Mouse (Mus musculus): ENCODE results near the gene Gpr107. TPM values are rescaled to one million over a fixed set of nuclear protein-coding genes. Genes with fewer than 3 reads are reported as not detected.
"Not testable (repeated sequence)": the region's sequence is repeated elsewhere in the genome, so short reads cannot be mapped to it uniquely, and the experiment has no call there.

Gpr107 gene
- polyA plus RNA-seq, 1 experiment from 2014 or later: 26.2 TPM

DNA sequence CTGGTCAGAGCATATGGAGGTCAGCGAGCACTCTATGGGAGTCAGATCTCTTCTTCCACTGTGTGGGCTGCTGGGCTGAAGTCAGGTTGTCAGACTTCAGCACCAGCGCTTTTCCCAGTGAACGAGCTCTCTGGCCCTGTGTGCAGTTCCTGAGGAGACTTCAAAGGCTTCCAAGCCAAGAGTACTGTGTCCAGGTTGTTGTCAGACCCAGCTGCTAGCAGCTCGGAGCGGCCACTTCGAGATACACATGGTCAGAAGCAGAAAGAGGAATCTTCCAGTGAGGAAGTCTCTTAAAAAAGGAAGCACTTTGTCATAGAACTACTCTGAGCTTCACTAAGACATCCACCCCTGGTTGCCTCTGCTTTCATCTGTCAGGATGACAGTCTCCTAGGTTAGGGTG lies 18.0 kb downstream of the Gpr107 start:
- no peak for DNase-seq (ENCODE audit: low spot score)
- H3K36me3 ChIP-seq (ENCODE audit: insufficient read depth, low read length): peaks cover 24% of the 10 kb centered on the region

DNA sequence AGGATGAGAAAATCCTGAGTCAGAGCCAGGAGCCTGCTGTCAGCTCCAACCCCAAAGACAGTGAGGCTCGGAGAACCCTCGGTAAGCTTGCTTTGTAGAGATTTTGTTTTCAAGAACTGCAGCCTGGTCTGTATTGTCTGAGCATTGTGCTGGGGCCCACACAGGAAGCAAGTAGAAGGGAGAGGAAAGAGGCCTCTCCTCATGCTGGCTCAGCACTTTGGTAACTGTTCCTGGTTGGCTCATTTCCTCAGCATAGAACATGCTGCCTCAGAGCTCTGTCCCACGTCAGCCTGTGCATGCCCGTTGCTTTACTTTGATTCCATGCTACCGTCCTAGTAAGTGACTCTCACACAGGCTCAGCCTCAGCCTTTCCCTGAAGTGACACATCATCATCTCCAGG lies 19.9 kb downstream of the Gpr107 start:
- TF ChIP-seq CTCF (IDR thresholded peaks at IDR 0.05) (no peak), EP300 (IDR thresholded peaks at IDR 0.05) (no peak)
- no peaks in the 10 kb centered on the region for H3K9me3 ChIP-seq (ENCODE audit: low read length)
- H3K4me2 ChIP-seq (replicated peaks; ENCODE audit: low read depth, low read length): no peak overlapping the region
- 55% methylated on average over 5 of the region's 5 CpGs for WGBS
- no peaks in the 10 kb centered on the region for H3K27me3 ChIP-seq (replicated peaks; ENCODE audit: insufficient read depth, low read length)
- H3K9ac ChIP-seq (replicated peaks; ENCODE audit: low read depth): no peak overlapping the region
- peaks cover 2% of the 10 kb centered on the region; the same call in 1 of the 2 replicates for H3K4me1 ChIP-seq (ENCODE audit: insufficient read depth, low read depth, low read length)
- peaks cover 36% of the 10 kb centered on the region for H3K36me3 ChIP-seq (ENCODE audit: insufficient read depth, low read length)
- H3K4me3 ChIP-seq (ENCODE audit: low read depth, low read length): no peak overlapping the region
- DNase-seq (ENCODE audit: low spot score) (peak; percentile 49), ATAC-seq (peak; percentile 50)
- peak overlapping the region; percentile 59; the same call in 1 of the 2 replicates for H3K27ac ChIP-seq (ENCODE audit: low read length)

More for the DNA sequence above, 18.0 kb downstream of the Gpr107 start:
- 85% methylated on average over 6 of the region's 6 CpGs for WGBS
- no peaks in the 10 kb centered on the region for H3K9me3 ChIP-seq (ENCODE audit: low read length)
- H3K9ac ChIP-seq (replicated peaks; ENCODE audit: low read depth): no peak overlapping the region
- no peak overlapping the region for H3K4me3 ChIP-seq (ENCODE audit: low read depth, low read length)
- no peak overlapping the region for H3K4me2 ChIP-seq (replicated peaks; ENCODE audit: low read depth, low read length)
- H3K27ac ChIP-seq (ENCODE audit: low read length): no peak overlapping the region
- no peak for ATAC-seq
- peaks cover 2% of the 10 kb centered on the region; the same call in 1 of the 2 replicates for H3K4me1 ChIP-seq (ENCODE audit: insufficient read depth, low read depth, low read length)
- TF ChIP-seq CTCF (IDR thresholded peaks at IDR 0.05) (no peak), EP300 (IDR thresholded peaks at IDR 0.05) (no peak)
- H3K27me3 ChIP-seq (replicated peaks; ENCODE audit: insufficient read depth, low read length): no peaks in the 10 kb centered on the region

DNA sequence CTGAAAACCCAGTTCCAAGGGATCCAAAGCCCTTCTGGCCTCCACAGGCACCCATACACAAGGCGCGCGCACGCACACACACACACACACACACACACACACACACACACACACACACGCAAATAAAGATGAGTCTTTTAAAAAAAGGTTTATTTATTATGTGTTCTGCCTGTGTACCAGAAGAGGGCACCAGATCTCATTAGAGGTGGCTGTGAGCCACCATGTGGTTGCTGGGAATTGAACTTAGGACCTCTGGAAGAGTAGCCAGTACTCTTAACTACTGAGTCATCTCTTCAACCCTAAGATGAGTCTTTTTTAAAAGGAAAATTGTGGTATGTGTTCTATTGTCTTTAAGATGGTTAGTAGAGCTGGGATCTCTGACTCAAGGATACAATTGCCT lies 20.4 kb downstream of the Gpr107 start:
- H3K27ac ChIP-seq (ENCODE audit: low read length): no peak overlapping the region; the same call in 1 of the 2 replicates

DNA sequence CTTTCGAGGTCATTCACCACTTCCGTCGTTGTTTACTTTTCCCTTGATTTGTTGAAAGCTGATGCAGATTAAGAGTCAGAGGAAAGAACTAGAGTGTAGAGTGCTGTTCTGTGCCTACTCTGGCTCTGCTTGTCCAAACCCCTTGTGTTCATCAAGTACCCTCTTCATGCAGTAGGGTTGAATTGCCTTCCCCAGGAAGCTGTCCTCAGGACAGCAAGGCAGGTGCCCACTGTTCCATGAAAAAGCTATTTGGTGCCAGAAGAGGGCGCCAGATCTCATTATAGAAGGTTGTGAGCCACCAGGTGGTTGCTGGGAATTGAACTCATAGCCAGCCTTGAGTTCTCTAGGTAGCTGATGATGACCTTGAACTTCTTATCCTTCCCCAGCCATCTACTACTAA lies 21.2 kb downstream of the Gpr107 start:
- Histone ChIP-seq H3K9me3 (ENCODE audit: low read length) (no peaks in the 10 kb centered on the region), H3K9ac (replicated peaks; ENCODE audit: low read depth) (no peak overlapping the region), H3K4me1 (ENCODE audit: insufficient read depth, low read depth, low read length) (peaks cover 2% of the 10 kb centered on the region; the same call in 1 of the 2 replicates), H3K27ac (ENCODE audit: low read length) (no peak overlapping the region), H3K36me3 (ENCODE audit: insufficient read depth, low read length) (peaks cover 49% of the 10 kb centered on the region), H3K4me3 (ENCODE audit: low read depth, low read length) (no peak overlapping the region), H3K4me2 (replicated peaks; ENCODE audit: low read depth, low read length) (no peak overlapping the region), H3K27me3 (replicated peaks; ENCODE audit: insufficient read depth, low read length) (no peaks in the 10 kb centered on the region)
- TF ChIP-seq CTCF (IDR thresholded peaks at IDR 0.05): peak; percentile 58
- TF ChIP-seq EP300 (IDR thresholded peaks at IDR 0.05): peak; percentile 54; the same call in 1 of the 2 replicates
- peak; percentile 83 for ATAC-seq
- DNase-seq (ENCODE audit: low spot score): peak; percentile 78
- WGBS: 31% methylated on average over 4 of the region's 4 CpGs

More for the DNA sequence above, 20.4 kb downstream of the Gpr107 start:
- peaks cover 2% of the 10 kb centered on the region; the same call in 1 of the 2 replicates for H3K4me1 ChIP-seq (ENCODE audit: insufficient read depth, low read depth, low read length)
- no peak overlapping the region for H3K4me2 ChIP-seq (replicated peaks; ENCODE audit: low read depth, low read length)
- WGBS: 87% methylated on average over 5 of the region's 5 CpGs
- TF ChIP-seq EP300 (IDR thresholded peaks at IDR 0.05) (no peak), CTCF (IDR thresholded peaks at IDR 0.05) (peak; percentile 47)
- ATAC-seq (no peak), DNase-seq (ENCODE audit: low spot score) (no peak)
- no peaks in the 10 kb centered on the region for H3K27me3 ChIP-seq (replicated peaks; ENCODE audit: insufficient read depth, low read length)
- no peak overlapping the region for H3K9ac ChIP-seq (replicated peaks; ENCODE audit: low read depth)
- H3K36me3 ChIP-seq (ENCODE audit: insufficient read depth, low read length): peaks cover 41% of the 10 kb centered on the region
- H3K4me3 ChIP-seq (ENCODE audit: low read depth, low read length): no peak overlapping the region
- H3K9me3 ChIP-seq (ENCODE audit: low read length): no peaks in the 10 kb centered on the region

DNA sequence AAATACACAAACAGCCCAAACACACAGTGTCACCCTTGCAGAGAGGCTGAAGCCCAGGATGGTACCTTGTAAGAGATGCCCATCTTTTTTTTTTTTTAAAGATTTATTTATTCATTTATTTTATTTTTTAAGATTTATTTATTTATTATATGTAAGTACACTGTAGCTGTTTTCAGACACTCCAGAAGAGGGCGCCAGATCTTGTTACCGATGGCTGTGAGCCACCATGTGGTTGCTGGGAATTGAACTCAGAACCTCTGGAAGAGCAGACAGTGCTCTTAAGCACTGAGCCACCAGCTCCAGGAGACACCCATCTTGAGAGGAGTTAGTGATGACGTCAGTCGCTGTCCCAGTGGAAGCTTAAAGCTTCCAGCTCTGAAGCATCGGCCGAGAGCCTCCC lies 26.5 kb downstream of the Gpr107 start:
- TF ChIP-seq CTCF (IDR thresholded peaks at IDR 0.05): peak; percentile 41
- not testable (repeated sequence) for H3K27me3 ChIP-seq (replicated peaks; ENCODE audit: insufficient read depth, low read length); ATAC-seq; H3K4me1 ChIP-seq (ENCODE audit: insufficient read depth, low read depth, low read length); H3K27ac ChIP-seq (ENCODE audit: low read length); H3K4me2 ChIP-seq (replicated peaks; ENCODE audit: low read depth, low read length); H3K9me3 ChIP-seq (ENCODE audit: low read length); H3K9ac ChIP-seq (replicated peaks; ENCODE audit: low read depth); DNase-seq (ENCODE audit: low spot score); H3K4me3 ChIP-seq (ENCODE audit: low read depth, low read length)
- WGBS: 70% methylated on average over 6 of the region's 6 CpGs
- H3K36me3 ChIP-seq (ENCODE audit: insufficient read depth, low read length): peaks cover 36% of the 10 kb centered on the region

DNA sequence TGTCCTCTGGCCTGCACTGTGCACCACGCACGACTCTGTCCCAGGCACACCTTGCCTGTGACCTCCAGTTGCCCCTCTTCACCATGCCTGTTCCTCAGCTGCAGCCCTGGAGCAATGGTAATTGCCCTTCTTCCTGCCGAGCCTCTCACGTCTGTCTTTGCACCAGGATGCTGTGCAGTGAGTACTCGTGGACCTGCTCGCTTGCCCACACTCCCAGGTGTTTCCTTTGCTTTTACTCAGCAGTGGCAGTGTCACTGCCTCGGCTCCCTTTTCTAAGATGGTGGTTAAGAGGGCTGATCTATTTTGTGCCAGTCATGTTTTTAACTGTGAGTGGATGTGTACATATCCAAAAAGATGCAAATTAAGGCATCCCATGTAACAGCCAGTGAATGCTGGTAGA lies 27.4 kb downstream of the Gpr107 start:
- ATAC-seq (no peak), DNase-seq (ENCODE audit: low spot score) (no peak)
- H3K27me3 ChIP-seq (replicated peaks; ENCODE audit: insufficient read depth, low read length): no peaks in the 10 kb centered on the region
- H3K4me2 ChIP-seq (replicated peaks; ENCODE audit: low read depth, low read length): no peak overlapping the region
- no peaks in the 10 kb centered on the region for H3K4me1 ChIP-seq (ENCODE audit: insufficient read depth, low read depth, low read length)
- H3K36me3 ChIP-seq (ENCODE audit: insufficient read depth, low read length): peaks cover 43% of the 10 kb centered on the region
- no peaks in the 10 kb centered on the region for H3K9me3 ChIP-seq (ENCODE audit: low read length)
- no peak overlapping the region for H3K4me3 ChIP-seq (ENCODE audit: low read depth, low read length)
- 67% methylated on average over 7 of the region's 7 CpGs for WGBS
- no peak overlapping the region for H3K27ac ChIP-seq (ENCODE audit: low read length)
- TF ChIP-seq EP300 (IDR thresholded peaks at IDR 0.05) (no peak), CTCF (IDR thresholded peaks at IDR 0.05) (no peak)
- no peak overlapping the region for H3K9ac ChIP-seq (replicated peaks; ENCODE audit: low read depth)
